Mouse (Mus musculus) ovary, postnatal 10 days (tissue): Measurements from ENCODE around the gene Frem1.

Experiments
- DNase-seq: peaks from one replicate; pipeline ENCODE4 v3.0.0; 2022; ENCODE audit warnings: low spot score

Gene Frem1

DNA sequence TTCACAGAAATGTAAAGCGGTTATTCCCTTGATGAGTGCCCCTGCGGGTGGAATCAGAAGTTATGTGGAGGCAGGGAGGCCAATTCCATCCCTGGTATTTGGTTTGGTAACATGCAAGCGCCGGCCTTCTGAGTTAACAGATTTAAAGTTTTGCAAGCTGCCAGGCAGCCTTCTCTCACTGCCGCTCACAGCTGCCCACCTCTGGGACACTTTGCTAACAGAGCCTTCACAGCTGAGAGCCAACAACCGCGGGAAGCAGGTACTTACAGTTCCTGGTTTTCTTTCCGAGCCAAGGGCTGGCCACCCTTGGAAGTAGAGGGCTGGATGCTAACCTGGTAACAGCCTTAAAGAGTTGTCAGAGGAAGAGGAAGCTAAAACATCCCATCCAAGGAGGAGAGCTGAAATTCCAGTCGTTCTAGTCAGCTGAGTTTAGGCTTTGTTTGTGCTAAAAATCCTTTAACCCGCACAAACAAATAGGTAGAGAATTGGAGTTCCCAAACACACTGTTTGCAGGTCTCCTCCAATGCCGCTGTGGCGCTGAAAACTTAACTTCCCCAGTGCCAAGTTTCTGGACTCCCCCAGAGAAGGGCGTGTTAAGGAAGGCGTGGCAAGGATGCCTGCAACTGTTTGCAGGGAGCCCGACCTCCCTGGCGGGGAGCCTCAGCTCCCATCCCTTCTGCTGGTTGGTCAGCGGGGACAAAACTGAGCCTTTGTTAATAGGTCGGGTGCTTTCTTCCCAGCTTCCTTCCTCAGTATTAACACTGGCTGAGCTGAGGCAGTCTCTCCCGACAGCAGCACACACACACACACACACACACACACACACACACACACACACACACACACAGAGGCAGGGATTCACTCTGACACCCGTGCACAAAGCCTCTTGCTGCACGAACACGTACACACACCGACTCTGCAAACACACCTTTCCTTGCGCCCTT is at the start of gene Frem1:
Gene Frem1, minus strand, starts transcription at position 706 of the 944 bp plus-strand sequence.
- DNase-seq: peak; percentile 49

DNA sequence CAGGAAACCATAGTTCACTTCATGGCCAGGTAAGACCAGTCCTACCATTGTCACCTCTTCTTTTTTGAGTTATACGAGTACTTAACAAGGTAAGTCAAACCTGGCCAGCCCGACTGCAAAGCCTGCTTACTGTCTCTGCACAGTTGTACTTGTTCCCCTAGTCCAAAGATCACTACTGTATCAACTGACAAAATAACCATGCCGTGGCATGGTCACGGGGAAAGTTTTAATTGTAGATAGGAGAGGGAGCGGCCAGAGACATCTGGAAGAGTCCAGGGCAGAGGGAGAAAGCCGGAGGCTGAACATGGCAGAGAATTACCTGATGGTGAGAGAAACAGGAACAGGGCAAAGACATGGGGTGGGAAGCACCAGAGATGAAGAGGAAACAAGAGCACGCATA is 46.9 kb upstream of the Frem1 start:
- DNase-seq: no peak

DNA sequence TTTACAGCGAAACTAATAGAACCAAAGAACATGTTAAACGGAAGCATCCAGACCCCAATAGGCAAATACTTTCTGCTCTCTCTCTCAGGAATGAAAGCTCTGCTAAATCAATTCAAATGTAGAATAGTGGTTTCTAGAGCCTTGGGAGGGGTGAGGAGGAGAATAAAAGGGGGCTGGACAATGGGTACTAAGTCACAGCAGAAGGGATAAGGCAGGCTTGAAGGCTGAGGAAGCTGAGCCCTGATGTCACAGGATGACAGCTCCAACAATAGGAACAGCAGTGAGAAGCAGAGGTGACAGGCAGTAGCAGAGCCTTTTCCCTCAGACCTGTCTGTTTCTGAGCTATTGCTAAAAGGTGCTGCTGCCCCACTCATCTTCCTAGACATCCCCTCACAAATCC is 41.8 kb upstream of the Frem1 start:
- DNase-seq: no peak

DNA sequence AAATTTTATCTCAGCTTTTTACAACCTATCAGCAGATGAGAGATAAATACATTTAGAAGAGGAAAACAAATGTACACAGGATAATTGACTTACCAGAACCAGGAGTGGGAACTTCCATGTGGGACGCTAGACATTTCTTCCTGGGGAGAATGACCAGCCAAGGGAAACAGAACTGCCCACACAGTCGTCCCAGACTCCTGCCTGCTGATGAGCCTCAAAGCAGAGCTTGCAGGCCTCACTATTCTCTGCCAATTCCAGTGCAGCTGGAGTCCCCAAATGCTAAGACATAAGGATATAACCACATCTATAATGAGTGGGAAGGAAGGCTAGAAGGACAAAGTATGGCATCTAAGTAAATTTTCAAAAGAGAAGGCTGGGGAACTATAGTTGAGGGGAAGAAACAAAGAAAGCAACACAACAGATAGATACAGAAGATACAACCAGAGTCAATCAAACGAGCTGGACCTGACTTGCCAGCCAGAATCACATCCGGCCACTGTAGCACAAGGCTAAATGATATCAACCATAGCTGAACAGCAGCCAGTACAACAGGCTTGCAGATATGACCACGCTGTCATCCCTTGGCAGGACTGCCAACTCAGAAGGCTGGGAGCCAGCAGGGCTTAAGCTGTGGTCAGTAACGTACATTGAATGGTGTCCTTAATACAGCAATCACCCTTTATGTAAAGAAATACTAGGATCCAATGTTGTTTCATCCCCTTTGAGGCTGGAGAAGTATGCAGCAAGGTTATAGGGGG is 38.7 kb upstream of the Frem1 start:
- DNase-seq: no peak

DNA sequence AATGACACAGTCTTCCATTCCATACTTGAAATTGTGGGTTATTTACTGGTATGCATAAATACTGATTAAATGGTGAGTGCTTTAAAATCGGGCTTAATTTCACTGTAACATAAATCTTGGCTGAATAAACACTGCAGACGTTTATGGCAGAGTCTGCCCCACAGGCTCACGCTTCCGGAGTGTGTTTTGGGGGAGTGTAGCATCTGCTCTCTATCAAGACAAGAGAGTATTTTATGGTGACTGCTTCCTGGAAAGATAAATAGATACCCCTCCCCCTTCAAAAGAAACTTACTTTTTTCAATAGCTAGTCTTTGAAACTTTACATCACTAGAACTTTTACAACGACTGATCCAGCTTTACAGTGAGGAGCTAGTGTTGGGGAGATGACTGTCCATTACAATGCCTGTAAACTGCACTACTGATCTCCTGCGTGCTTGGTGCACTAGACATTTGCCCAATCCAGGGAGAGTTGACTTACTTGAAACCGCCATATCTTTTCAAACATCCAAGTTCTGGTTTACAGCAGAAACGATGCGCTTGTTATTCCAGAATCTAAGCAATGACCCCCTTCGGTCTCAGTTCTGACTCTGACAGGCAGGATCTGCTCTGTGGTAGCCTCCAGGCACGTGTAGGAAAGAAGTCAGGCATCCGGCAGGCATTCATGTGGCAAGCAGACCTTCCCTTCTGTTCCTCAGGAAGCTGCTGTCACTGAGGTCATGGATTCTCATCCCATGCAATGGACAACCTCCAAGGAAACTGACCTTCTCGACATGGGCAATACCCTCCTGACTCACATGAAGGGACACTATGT is 28.4 kb upstream of the Frem1 start:
- no peak for DNase-seq

DNA sequence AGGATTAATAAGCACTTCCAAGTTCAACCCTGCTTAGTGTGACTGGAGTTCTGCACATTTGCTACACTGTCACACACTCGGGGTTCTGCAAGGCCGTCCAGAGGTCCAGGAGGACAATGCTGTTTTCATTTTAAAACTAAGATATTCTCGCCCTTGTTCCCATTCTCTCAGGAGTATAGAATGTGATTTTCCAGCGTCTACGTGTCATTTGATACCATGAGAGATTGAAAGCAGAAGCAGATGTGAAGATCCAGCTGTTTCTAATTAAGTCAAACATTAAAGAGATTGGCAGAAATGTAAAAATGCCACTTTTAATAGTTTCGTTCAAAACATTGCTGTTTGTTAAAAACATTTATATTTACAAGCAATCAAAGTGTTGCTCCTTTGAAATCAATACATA is 12.1 kb upstream of the Frem1 start:
- no peak for DNase-seq

DNA sequence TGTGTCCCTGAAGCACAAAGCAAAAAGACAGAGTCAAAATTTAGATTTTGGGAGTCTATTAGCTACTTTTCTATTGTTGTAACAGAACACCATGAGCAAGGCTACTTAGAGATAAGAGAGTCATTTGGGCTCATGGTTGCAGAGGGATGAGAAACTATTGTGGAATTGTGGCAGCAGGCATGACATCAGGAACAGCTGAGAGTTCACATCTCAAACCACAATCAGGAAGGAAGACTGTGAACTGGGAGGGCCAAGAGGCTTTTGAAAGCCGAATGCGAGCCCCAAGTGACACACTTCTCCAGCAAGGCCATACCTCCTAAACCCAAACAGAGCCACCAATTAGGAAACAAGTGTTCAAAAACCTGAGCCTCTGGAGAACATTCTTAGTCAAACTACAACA is 9.4 kb upstream of the Frem1 start:
- no peak for DNase-seq

DNA sequence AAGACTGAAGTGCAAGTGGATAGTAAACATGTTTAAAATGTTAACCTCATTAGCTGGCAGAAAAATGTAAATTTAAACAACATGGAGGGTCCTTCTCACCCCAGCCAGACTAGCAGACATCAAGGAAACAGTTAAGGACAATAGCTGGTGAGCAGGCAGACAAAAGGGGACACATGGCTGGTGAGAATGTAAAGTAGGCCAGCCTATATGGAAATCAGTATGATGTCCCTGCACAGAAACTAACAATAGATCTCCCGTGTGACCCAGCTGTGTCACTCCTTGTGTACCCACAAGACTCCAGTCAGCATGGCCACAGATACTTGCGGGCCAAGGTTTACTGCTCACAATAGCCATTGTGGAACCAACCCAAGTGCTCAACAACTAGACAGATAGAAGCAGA is 6.5 kb upstream of the Frem1 start:
- no peak for DNase-seq

DNA sequence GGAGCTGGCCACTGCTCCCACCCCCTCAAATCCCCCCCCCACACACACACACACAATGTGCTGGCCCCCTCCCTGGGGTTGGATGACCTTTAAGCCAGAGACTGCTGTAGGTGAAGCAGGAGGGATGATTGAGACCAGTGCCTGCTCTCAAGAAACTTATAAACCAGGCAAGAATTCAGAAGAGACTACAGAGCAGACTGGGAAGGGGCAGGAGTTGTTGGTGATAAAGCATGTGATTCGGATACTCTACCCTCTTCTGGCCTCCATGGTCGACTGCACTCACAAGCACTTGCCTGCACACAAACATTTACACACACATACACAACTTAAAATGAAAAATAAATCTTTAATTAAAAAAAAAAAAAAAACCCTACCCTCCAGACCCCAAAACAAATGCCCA is 6.0 kb upstream of the Frem1 start:
- DNase-seq: no peak

DNA sequence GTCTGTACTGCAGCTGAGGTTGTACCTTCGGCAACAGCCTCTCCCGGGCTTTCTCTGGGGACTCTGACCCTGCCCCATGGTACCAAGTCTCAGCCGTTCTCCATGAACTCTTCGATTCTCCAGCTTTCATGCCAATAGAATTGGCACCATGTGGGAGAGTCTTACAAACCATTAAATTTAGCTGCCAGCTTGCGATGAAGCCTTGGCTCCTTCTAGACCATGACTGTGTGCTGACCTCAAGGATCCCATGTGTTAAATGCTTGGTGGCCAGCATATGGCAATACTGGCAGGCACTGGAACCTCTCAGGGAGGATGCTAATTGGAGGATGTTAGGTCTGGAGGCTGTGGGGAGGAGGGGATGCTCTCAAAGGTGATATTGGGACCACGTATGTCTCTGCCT is 4.4 kb upstream of the Frem1 start:
- DNase-seq: no peak

DNA sequence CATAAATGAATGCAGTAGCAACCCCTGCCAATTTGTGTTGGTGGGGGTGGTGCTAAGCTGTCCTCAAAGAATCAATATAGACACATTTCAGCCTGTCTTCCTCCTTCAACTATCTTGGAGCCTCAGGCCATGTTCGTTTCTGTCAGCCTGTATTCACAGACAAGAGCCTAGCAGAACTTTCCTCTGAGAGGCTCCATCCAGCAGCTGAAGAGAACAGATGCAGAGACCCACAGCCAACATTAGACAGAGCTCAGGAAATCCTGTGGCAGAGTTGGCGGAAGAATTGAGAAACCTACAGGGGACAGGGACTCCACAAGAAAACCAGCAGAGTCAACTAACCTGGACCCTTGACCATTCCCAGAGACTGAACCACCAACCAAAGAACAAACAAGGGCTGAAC is 3.3 kb upstream of the Frem1 start:
- DNase-seq: no peak

DNA sequence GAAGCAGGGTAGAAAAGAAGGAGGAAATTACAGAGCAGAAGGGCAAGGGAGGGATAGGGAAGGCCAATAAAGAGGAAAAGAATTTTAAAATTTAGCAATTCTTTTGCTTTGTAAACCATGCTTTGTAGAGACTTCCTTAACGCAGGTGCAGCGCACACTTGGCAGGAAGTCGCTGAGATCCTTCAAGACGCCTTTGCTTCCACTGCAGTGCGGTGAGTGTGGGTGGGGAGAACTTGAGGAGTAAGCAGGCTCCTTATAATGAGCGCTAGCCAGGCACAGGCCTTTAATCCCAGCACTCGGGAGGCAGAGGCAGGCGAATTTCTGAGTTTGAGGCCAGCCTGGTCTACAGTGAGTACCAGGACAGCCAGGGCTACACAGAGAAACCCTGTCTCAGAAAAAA is 1.1 kb upstream of the Frem1 start:
- no peak for DNase-seq

DNA sequence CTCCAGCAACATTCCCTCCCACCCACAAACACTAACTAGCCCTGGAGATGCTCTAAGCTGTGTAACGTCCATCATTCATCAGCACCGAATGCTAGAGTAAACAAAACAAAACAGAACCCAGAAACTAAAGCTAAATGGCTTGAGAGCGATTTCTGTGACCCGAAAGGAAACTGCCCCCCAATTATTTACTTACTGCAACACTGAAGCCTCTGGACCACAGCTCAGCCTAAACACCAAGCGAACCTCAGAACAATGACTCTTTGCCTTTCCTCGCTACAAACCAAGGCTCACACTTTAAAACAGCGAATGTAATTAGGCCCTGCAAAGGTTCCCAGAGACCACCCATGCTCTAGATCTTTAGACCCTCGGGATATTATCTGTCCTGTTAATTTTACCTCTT is 963 bp downstream of the Frem1 start:
- no peak for DNase-seq

DNA sequence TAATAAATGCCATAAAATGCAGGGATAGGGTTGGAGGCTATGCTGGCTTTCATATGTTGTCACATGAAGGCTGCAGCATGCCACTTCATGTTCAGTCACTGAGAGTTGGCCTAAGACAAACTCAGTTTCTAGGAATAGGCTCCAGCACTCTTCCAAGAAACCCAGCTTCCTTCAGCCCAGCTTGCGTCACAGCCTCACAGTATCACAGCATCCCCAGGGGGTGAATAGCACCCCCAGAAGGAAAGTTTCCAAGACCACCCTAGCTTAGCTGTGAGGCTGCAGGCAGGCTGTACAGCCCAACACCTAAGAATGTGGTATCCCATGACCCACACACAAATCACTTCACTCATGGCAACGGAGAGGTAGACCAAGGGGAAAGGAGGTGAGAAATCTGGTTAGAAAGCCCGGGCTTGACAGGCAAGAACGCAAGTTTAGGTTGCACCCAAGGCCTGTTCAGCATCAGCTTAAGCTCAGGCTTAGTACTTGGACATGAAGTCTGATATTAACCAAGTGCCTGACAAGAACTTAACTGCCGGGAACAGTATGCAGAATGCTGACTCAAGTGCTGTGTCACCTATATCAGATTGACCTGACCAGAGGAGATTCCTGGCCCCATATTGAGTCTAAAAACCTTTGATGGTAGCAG is 1.9 kb downstream of the Frem1 start:
- no peak for DNase-seq

DNA sequence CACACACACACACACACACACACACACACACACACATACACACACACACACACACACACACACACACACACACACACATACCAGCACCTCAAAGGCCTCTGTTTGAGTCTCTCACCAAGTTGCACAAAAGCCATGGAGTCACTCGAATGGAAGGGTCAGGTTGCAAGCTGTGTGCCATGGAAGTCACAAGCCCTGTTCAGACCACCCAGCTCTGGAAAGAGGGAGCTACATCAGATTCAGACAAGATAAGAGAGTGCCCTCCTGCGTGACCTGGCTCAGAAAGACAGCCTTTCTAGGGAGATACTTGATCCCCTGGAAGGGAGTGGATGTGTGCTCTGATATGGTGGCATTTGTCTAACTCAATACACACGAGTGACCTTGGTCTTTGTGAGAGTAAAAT is 2.9 kb downstream of the Frem1 start:
- no peak for DNase-seq

DNA sequence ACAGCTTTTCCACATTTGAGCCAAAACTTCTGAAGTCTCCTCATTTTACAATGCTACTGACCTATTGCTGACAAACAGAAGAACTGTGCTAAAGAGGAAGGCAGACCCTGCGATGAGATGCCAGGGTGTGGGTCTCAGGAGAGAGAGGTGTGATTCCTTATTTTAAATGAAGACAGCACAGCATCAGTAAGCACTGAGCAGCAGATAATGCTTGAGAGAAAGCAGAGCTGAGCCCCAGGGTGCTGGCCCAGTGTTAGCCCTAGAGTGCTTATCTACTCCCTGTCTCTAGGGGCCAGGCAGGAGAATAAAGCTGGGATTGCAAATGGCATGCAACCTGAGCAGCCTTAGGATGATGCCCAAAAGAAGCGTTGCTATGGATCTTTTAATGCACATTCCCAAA is 3.6 kb downstream of the Frem1 start:
- DNase-seq: no peak

DNA sequence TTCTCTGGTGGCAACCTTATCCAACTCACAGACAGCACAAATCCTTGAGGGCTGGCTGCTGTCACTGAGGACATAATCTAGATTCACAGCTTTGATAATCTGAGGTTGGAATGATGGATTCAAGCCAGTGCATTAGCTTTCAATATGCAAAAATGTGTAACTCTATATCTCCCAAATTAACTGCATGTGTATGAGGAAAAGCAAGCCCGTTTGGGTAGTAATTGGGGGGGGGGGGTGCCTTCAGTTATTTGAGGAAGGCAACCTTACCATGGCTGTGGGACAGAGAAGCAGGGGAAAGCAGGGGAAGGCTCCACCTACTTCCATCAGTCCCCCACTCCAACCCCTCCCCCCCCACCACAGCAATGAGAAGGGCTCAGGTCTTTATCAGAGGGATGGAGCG is 5.3 kb downstream of the Frem1 start:
- no peak for DNase-seq

DNA sequence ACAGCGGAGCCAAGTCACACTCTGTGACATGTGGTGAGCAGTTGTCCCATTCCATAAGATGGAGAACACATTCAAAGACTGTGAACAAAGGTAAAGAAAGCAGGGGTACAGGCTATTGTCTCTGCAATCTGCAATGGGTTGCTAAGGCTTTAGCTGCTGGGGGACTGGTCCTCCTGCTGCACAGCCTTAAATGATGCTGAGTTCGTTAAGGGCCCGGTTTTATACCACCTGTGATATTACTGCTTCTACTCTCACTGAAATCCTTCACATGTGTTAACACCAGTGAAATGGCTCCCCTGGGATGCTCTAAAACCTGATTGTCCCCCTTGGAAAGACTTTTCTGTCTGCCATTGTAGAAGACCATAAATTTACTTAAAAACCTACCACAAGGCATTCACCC is 6.1 kb downstream of the Frem1 start:
- DNase-seq: no peak

DNA sequence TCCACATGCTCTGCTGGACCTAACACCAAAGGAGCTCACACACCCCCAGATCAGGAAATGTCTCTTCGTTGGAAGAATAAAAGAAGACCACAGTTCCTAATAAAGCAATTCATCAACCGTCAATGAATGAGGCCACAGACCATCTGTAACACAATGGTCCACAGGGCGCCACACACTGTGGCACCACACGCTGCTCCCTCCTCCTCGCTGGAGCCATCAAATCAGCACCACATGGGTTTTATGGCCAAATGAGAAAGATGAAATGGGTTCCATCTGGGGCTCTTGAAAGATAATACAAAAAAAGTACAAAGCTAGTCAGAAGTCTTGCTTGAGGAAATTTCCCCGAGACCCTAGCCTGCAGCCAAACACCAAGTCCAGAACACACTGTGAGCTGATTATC is 6.9 kb downstream of the Frem1 start:
- no peak for DNase-seq

DNA sequence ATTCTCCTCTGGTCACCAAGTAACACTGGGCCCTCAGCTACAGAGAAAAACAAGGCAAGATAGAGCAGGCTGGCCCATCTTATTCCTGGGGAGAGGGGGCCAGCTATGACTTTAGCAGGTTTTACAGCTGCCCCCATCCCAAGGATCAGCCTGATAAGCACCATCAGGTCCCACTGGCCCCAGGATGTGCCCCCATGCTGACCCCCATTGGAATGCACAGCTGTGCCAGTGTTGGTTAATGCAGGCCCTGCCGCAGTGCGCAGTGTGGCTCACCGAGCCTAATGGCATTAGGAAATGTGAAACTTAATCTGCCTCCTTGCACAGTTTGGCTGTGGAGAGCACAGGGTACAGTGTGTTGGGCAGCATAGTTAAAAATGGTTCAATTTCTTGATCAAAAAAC is 11.4 kb downstream of the Frem1 start:
- DNase-seq: no peak

DNA sequence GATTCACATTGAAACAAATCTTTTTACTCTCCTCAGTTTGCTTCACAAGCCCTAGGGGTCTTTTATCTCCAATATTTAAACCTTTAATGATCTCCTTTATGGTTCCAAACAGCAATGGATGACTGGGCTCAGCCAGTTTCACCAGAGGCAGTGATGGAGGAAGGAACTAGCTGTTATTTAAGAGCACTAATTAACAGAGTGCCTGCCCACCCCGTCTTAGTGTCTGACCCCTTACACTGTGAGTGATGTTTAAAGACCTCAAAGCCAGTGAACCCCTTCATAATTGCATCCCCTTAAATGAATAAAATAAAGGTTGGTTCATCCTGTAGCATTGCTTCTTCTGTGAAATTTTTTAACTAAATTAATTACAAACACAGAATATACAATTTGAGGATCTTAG is 19.4 kb downstream of the Frem1 start:
- no peak for DNase-seq

DNA sequence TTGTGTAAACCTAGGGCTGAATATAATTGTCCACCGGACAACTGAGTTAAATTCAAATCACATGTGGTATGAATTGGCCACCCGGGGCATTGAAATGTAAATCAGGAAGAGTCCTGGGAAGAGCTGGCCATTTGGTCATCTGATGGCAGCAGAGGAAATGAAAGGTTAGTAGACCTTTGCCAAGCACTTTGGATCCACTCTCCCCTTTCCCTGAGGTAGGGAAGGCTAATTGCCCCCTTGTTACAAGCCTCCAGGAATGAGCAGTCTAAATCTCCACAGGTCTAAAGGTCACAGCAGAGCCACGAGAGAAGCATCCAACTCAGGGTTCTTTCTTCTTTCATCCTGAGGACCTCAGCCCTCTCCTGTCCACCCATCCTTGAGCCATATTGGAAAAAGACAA is 20.5 kb downstream of the Frem1 start:
- no peak for DNase-seq
